Mouse (Mus musculus): ENCODE data around the gene Zkscan3.
A peak's percentile ranks its signal among the peaks of the same experiment; 100 is the strongest.

Gene Zkscan3

DNA sequence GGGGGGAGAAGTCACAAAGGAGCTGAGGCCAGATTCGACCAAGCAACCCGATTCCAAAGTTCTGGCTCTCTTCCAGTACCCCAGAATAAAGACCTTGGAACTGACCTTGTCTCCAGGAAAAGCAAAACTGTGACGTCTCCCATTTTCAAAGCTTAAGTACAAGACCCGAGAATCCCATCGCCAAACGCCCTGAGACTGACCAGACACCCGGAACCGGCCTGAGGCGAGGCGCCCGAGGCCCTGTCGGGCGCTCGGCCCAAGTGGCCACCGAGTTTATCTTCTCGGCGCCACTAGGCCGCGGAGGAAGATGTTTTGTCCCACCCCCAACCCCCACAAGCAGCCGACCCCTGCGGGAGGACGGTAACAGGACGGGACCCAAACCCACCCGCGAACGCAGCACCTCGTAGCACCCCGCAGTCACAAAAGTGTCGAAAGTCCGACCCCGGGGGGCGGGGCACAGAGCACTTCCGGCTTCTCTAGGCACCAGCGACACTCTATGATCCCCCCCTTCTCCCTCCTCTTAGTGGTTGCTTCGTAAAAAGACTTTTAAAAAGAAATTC, at the start of gene Zkscan3:
Gene Zkscan3, minus strand, starts transcription at position 469 of the 560 bp plus-strand sequence.
- peak; percentile 85 for DNase-seq (ENCODE audit: low spot score)

GRCm38 (mm10) chr13:21447856-21448614, 45.5 kb upstream of the Zkscan3 start:
- DNase-seq (ENCODE audit: low spot score) = no peak

GRCm38 (mm10) chr13:21446796-21447195, 44.2 kb upstream of the Zkscan3 start:
- DNase-seq (ENCODE audit: low spot score) = no peak

DNA sequence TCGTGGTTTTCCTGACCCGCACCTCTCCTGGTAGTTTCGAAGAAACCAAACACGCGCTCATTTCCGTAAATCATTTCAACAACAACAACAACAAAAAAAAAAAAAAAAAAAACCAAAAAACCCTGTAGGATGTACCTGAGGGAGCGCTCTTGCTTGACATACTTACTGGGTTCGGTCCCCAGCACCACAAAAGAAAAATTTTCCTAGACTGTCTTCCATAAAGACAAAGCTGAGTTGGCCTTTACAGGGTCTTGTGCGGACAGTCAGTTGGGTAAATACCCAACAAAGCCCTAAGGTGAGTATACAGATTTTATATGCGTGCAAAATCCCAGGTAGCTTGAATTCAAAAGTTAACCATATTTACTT, 38.6 kb upstream of the Zkscan3 start:
- DNase-seq (ENCODE audit: low spot score) = no peak

GRCm38 (mm10) chr13:21440503-21441206, 38.1 kb upstream of the Zkscan3 start, which contains the start of gene Pgbd1:
TSS of gene Pgbd1 (minus strand) at chr13:21441058.
- peak; percentile 49 for DNase-seq (ENCODE audit: low spot score)

DNA sequence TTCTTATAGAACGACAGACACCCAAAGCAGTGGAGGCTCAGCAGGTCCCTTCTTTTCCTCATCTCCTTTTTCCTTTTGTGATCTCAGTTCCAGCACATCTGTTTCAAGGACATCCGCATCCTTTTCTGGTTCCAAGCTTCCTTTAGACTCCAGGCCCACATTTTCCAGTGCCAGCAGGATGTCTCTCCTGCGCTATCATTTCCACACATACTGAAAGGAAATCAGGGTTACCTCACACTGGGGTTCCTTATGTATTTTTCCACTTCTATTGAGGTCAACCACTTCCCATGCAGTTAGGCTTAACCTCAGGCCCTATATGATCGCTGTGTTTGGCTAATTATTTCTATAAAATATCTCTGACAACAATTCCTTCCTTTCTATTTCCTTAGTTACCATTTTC, 32.9 kb upstream of the Zkscan3 start:
- DNase-seq (ENCODE audit: low spot score) = no peak

GRCm38 (mm10) chr13:21427631-21428030, 25.1 kb upstream of the Zkscan3 start:
- no peak for DNase-seq (ENCODE audit: low spot score)

- no peak for DNase-seq (ENCODE audit: low spot score)
These were observed 20.7 kb upstream of the Zkscan3 start for GRCm38 (mm10) chr13:21423301-21423700.

DNA sequence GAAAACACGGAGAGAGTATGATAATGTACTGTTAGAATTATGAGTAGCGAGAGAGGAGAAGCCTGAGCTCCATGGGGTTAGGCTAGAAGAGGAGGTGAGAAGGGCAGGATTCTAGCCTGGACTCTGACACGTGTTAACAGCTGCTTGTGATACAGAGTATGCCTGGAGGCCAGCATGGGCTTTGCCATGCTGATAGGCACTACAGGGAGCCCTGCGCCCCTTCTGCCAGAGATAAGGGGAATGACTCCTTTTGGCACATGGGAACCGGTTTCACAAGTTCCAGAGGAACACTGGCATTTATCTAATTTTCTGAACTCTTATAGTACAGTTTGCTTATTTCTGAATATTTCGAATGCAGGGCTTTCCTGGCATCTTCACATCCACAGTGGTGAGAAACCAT, 16.3 kb upstream of the Zkscan3 start:
- no peak for DNase-seq (ENCODE audit: low spot score)

DNA sequence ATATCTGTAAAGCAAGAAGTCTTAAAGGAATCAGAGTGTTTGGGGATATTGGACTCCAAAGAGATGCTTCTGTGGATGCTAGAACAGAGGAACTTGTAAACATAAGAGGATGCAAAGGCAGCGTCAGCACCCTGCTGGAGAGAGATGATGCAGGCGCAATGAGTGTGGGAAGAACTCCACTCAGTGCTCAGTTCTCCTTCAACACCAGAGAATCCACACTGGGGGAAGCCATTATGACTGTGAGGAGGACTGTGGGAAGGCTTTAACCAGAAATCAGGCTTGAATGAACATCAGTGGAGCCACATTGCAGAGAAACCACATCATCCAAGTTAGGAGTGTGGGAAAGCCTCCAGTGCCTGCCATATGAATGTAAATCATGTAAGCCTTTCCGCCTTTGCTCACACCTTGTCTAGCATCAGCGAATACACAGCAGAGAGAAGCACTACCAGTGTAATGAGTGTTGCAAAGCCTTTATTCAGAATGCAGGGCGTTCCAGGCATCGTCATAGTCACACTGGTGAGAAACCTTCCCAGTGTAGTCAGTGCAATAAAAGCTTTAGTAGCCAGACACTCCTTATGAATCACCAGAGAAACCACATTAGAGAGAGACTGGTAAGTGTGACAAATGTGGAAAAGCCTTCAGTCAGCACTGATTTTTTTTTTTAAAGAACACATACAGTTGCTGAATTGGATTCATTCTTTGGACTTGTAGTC, 14.9 kb upstream of the Zkscan3 start:
- DNase-seq (ENCODE audit: low spot score) = no peak

- DNase-seq (ENCODE audit: low spot score) = no peak
These were observed 13.2 kb upstream of the Zkscan3 start for GRCm38 (mm10) chr13:21415750-21416149.

GRCm38 (mm10) chr13:21415266-21415665, 12.7 kb upstream of the Zkscan3 start:
- DNase-seq (ENCODE audit: low spot score) = no peak

GRCm38 (mm10) chr13:21414231-21415212, 12.0 kb upstream of the Zkscan3 start:
- peak; percentile 32 for DNase-seq (ENCODE audit: low spot score)

GRCm38 (mm10) chr13:21408805-21409459, 6.4 kb upstream of the Zkscan3 start:
- no peak for DNase-seq (ENCODE audit: low spot score)

DNA sequence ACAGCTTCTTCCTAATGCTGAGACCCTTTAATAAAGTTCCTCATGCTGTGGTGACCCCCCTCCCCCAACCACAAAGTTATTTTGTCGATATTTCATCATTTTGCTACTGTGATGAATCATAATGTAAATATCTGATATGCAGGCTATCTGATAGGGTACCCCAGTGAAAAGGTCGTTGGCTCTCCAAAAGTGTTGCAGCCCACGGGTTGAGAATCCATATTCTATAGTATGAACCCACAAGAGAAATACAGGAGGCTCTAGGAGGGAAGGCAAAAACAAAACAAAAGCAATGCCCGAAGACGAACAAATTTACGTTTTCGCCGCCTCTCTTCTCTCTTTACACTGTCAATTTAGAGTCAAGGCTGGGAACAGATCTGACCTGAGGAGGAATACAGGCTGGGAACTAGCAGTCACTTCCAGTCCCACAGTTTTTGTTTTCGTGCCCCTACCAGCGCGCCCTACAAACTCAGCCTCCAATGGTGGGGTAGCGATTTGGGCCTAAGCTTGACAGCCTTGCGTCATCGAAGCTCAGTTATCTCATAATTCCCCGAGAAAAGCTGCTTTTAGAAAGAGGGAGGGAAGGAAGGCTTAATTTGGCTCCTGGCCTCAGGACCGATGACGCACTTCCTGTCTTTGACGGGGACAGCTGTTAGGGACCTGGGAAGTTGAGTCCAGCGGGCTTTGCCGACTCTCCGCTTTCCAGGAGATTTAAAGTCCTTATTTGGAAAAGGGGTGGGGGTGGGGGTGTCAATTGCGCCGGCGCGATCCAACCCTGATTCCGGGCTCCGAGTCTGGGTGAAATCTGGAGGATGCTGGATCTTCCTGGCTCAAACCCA, 5.6 kb upstream of the Zkscan3 start:
- peak; percentile 68 for DNase-seq (ENCODE audit: low spot score)

- DNase-seq (ENCODE audit: low spot score) = no peak
These were observed 4.8 kb upstream of the Zkscan3 start for GRCm38 (mm10) chr13:21407341-21407740.

GRCm38 (mm10) chr13:21402848-21403247, 293 bp upstream of the Zkscan3 start:
- no peak for DNase-seq (ENCODE audit: low spot score)

- no peak for DNase-seq (ENCODE audit: low spot score)
These were observed 794 bp downstream of the Zkscan3 start for GRCm38 (mm10) chr13:21401636-21402286.

DNA sequence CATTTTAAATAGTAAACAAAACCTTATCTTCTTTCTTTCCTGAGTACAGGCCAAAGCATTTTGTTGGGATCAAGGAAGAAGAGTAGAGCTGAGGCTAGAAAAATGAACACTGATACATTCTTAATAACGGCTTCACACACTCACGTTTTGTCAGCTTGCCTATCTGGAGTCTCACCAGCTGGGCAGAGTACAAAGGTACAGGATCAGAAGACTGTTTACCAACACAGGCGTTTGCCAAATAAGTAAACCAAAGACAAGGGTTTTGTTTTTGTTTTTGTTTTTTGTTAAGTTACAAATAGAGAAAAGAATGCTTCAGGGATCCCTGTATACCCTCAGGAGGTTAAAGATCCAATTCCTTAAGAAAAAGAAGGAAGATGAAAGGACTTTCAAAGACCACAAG, 1.4 kb downstream of the Zkscan3 start:
- DNase-seq (ENCODE audit: low spot score) = no peak
